Mouse (Mus musculus) embryo, embryonic 11 days (tissue): ENCODE measurements around the gene Hoxb9.

Source experiments
- DNase-seq: peaks from one replicate; pipeline ENCODE4 v3.0.0-alpha.2; 2015

The Hoxb9 gene

DNA sequence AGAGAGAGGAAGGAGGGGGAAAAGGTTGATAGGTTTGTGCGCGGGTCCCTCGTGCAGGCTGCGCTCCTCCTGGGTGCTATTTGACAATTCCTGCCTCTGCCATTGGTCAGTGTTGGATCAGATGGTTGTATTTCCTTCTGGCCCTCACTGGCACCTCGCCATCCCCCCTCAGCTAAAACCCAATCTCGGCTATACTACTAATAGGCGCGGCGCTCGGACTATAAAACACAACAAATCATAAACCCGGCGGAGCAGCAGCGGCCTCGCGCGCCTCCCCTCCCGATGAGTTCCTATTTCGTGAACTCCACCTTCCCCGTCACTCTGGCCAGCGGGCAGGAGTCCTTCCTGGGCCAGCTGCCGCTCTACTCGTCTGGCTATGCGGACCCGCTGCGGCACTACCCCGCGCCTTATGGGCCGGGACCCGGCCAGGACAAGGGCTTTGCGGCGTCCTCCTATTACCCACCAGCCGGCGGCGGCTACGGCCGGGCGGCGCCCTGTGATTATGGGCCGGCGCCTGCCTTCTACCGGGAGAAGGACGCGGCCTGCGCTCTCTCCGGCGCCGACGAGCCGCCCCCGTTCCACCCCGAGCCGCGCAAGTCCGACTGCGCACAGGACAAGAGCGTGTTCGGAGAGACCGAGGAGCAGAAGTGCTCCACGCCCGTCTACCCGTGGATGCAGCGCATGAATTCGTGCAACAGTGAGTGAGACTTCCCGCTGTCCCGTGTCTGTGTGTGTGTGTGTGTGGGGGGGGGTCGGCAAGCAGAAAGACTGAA lies 27.8 kb downstream of the Hoxb9 start:
- no peak for DNase-seq

DNA sequence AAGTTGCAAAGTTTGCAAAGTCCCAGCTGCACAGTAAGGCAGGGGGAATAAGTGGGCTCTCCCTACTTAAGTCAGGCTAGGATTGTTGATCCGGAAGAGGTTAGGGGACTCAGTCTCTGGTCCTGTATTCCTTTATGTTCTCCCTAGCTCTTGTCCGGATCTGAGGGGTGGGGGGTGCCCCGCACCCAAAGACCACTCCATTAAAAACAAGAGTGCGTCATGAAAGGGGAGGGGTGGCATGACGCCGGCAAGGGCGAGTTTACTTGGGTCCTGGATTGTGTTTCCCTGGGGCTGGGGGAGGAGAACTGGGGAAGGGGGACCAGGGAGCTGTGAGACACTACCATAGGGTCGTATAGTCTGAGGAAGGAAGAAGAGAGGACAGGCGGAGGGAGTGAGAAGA lies 28.5 kb downstream of the Hoxb9 start:
- DNase-seq, result no peak

DNA sequence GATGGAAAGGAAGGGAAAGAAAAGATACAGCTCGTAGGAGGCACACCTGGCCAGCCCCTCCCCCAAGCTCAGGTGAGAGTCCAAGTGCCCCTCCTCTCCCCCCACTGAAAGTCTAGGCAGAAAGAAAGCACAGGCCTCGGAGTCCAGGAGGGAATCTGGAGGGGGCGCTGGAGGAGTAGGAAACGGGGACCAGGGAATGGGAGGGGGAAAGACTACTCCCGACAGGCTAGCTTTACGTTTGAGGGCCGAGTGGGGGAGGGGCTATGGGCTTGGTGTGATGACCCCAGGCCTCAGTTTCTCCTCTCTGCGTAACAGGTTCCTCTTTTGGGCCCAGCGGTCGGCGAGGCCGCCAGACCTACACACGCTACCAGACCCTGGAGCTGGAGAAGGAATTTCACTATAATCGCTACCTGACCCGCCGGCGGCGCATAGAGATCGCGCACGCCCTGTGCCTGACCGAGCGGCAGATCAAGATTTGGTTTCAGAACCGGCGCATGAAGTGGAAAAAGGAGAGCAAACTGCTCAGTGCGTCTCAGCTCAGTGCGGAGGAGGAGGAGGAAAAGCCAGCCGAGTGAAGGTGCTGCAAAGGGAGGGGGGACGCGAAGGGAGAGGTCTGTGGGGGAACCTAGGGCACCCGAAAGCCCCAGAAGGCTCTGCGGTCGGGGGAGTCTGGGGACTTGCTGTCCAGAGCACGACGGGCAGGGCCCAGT lies 29.3 kb downstream of the Hoxb9 start:
- peak; percentile 72 for DNase-seq

- DNase-seq, result no peak
These were observed 29.8 kb downstream of the Hoxb9 start for GRCm38 (mm10) chr11:96301064-96301431.

DNA sequence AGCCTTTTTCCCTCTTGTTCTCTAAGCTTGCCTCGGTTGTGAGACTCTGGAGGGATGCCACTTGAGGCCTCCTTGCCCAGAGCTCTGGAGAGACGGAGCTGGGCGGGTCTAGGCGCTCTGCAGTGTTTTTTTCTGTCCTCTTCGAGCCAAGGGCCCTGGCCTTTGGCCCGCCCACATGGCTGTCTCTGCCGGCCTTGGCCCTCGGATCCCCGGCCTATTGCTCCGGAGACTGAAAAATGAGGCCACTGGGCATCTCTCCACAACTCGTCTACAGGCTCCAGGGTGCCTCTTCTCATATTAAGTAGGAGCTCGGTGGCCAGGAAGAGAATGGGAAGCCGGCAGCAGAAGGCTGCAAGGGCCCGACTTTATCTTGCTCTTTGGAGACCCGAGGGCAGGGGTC lies 30.6 kb downstream of the Hoxb9 start:
- no peak for DNase-seq

DNA sequence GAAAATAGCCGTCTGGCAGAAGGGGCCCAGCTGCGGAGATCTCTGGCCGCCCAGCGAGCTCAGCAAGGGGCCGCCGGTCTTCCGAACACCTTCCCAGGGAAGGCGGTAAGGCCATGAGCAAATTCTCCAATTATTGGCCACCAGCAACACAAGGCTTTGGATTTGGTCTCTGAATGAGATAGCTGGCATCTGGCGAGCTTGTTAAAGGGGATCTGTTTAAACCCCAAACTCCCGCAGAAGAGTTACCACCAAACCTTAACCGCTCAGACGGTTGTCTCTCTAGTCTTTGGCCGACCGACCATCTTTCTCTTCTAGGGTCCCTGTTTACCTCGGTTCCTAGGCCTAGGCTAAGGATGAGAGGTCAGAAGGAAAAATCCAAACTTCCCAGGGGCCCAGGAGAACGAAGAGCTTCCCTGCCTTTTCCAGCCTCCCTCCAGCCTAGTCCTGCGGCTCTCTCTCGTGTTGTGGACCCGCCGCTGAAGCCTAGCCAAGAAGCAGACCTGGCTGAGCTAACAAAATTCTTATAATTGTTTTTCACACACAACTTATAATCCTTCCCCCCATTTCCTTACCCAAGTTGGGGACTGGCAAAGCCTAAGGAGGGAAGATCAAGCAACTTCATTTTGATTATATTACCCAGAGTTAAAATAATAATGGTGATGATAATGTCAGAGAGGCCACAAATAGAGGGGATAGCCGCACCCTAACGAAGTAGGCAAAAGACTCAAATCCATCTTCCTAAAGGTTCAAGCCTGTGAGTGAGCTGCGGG lies 31.3 kb downstream of the Hoxb9 start:
- DNase-seq, result no peak

DNA sequence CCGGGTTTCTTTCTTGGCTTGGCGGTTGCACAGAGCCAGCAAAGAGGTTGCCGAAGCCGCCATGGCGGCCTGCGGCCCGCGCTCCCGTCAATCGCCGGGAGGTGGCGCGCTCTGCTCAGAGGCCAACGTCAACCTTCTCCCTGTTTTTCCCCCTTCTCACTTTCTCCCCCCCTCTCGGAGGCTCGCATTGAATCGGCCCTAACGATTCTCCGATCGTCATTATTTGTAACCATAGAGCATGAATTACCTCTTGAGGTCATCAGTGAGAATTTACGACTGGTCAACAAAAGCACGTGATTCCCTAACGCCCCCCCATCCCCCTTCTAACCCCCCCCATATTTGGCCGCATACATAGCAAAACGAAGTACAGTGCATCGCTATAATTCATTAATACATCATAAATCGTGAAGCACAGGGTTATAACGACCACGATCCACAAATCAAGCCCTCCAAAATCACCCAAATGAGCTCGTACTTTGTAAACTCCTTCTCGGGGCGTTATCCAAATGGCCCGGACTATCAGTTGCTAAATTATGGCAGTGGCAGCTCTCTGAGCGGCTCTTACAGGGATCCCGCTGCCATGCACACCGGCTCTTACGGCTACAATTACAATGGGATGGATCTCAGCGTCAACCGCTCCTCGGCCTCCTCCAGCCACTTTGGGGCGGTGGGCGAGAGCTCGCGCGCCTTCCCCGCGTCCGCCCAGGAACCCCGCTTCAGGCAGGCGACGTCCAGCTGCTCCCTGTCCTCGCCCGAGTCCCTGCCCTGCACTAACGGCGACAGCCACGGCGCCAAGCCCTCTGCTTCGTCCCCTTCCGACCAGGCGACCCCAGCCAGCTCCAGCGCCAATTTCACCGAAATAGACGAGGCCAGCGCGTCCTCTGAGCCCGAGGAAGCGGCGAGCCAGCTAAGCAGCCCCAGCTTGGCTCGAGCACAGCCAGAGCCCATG lies 32.2 kb downstream of the Hoxb9 start, which contains the start of gene Hoxb5:
TSS of gene Hoxb5 (plus strand) at position 186 of the 949 bp plus-strand sequence.
- peak; percentile 91 for DNase-seq

GRCm38 (mm10) chr11:96304381-96305195 lies 33.3 kb downstream of the Hoxb9 start:
- no peak for DNase-seq

DNA sequence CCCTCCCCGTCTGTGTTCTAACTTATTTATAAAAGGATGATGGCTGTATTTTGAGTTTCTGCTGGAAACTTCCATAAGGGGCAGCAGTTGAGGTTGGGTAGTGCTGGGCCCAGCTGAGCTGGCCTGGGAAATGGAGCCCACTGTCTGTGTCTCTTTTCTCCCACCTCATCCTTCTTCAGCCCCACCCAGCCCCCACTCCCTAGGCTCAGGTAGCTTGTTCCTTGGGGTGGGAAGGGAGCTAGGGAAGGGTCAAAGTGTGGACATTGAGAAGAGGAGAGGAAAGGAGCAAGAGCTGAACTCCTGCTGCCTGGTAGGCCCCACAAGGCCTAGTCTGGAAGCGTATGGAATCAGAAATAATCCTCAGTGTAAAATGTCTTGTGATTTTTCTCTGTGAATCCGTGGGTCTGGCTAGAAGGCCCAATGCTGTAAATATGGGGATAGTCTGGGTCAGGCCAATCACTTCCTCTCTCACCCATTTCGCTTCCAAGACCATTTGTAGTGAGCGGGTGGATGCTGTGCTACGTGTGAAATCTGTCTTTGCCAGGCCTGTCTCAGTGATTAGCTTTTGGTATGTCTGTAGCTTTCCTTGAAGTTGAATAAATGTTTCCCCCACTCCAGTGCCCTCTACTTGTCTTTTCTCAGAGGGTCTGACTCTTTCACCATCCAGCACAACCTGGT lies 34.4 kb downstream of the Hoxb9 start:
- DNase-seq, result no peak

GRCm38 (mm10) chr11:96306183-96306907 lies 35.1 kb downstream of the Hoxb9 start:
- no peak for DNase-seq

DNA sequence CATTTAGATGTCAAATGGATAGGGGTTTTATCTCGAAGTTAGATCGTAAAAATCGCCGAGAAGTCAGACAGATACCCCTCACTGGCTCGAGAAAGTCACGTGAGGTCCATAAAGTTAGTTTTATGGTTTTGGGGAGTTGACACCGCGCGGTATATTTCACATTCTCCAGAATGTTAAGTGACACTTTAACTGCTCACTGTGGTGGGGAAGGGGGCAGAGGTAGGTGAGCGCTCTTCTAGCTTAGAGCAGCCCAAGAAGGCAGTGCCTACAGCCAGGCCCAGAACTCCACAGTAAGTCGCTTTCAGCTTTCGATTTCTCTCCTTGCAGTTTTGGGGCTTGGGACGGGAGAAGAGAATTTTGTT lies 35.6 kb downstream of the Hoxb9 start:
- DNase-seq, result peak; percentile 83

GRCm38 (mm10) chr11:96308763-96309162 lies 37.5 kb downstream of the Hoxb9 start:
- no peak for DNase-seq

- no peak for DNase-seq
These were observed 38.0 kb downstream of the Hoxb9 start for GRCm38 (mm10) chr11:96309288-96309687.

DNA sequence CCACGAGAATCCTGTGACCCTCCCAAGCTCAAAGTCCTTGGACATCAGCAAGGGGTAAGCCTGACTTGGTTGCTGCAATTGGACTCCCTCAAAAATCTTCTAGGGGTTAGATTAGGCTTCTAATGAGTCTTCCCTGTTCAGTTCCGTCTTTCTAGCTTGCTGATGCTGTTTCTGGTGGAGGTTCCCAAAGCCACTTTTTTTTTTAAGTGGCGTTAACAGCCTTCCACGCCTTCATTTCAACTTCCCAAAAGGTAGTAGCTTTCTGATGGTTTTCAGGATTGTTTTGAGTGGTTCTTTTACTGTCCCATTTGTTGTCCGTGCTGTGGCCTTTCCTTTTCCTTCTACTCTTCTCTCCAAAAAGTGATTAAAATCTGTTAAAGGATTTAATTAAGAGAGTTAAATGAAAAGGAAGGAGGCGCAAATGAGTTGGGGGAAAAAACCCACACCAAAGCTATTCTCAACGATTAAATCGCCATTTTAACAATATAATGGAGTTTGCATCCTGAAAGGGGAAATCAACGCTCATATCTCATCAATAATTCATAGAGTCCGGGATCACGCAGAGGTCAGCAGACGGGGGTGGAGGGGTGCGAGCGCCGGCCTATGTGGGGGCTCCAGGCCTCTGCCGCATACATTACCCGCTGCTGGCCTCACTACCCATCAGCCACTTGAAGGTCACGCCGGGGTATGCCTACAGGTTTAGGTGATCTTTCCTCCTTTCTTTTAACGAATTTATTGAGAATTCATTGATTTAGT lies 39.1 kb downstream of the Hoxb9 start:
- DNase-seq, result no peak

- no peak for DNase-seq
These were observed 39.8 kb downstream of the Hoxb9 start for GRCm38 (mm10) chr11:96311097-96311496.

GRCm38 (mm10) chr11:96311520-96312417 lies 40.5 kb downstream of the Hoxb9 start:
- peak; percentile 93 for DNase-seq

DNA sequence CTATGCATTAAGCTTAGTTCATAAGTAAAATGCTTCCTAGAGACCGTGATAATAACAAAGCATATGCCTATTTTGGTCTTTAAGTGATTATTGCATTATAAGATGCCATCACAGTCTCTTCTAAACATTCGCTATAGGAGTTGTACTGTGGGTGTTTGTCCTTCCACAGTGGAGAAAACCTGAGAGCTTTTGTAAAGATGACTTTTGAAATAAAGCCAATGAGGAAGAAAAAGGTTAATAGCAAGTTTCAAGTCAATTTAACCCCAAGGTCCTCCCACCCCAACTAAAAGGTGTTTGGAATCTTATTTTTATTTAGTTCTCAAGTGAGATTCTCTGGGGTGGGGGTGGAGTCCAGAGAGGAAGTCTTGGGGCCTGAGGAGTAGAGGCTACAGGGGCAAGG lies 41.9 kb downstream of the Hoxb9 start:
- no peak for DNase-seq

DNA sequence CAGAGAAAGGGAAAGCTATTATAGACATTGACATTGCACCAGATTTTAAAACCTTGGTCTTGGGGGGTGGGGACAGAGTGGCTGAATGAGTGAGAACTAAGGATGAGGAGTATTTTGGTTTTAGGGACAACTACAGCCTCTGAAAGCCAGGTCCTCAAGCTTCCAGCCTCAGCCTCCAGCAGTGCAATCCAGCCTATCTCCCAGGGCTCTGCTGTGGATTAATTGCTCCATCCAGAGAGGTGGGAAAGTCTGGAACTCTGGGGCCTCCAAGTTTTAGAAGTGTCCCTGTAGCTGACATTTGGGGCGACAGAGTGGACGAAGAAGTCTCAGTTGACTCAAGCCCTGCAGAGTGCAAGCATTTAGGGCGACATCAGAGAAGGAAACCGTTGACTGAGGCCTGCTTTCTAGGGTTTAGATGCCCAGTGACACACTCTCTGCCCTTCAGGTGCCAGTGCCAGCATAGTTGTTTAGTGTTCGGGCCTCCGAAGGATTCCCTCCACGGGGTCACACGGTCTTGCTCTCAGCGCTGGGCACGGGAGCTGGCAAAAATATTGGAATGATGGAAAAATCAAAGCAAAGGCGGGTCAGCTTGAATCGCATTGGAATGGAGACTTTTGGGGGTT lies 42.7 kb downstream of the Hoxb9 start:
- DNase-seq, result no peak
